Mouse (Mus musculus) hindbrain, embryonic 12.5 days (tissue): ENCODE results near the gene Fggy. TPM values are rescaled to one million over a fixed set of nuclear protein-coding genes. Genes with fewer than 3 reads are reported as not detected.

Experiments used
- ATAC-seq: fragments of 200-750 bp; cut with Nextera tagmentation; 2 replicates; pipeline ENCODE4 v1.8.0; 2017; ENCODE audit warnings: moderate TSS enrichment; ENCODE audit not compliant: low FRiP score
- H3K27ac ChIP-seq: fragments of 300-500 bp; sonication (generic); 2 replicates; pipeline ENCODE4 v1.5.1; 2016; ENCODE audit warnings: mild to moderate bottlenecking
- H3K27me3 ChIP-seq: fragments of 300-500 bp; sonication (generic); 2 replicates; pipeline ENCODE4 v1.6.1; 2016; ENCODE audit warnings: mild to moderate bottlenecking
- H3K36me3 ChIP-seq: fragments of 300-500 bp; sonication (generic); 2 replicates; pipeline ENCODE4 v1.6.1; 2016; ENCODE audit warnings: mild to moderate bottlenecking
- H3K4me1 ChIP-seq: fragments of 300-500 bp; sonication (generic); 2 replicates; pipeline ENCODE4 v1.6.1; 2016
- H3K4me2 ChIP-seq: fragments of 300-500 bp; sonication (generic); replicated peaks from 2 replicates; pipeline ENCODE4 v1.6.1; 2016; ENCODE audit warnings: mild to moderate bottlenecking
- H3K4me3 ChIP-seq: fragments of 300-500 bp; sonication (generic); 2 replicates; pipeline ENCODE4 v1.5.1; 2016; ENCODE audit warnings: mild to moderate bottlenecking
- H3K9ac ChIP-seq: fragments of 300-500 bp; sonication (generic); 2 replicates; pipeline ENCODE4 v1.6.1; 2016; ENCODE audit warnings: mild to moderate bottlenecking, moderate library complexity
- H3K9me3 ChIP-seq: fragments of 300-500 bp; sonication (generic); replicated peaks from 2 replicates; pipeline ENCODE4 v1.6.1; 2016; ENCODE audit warnings: mild to moderate bottlenecking
- WGBS: fragments of 180-500 bp; shearing (Covaris S2); methylation state at CpG from one replicate; pipeline ENCODE4 v1.1.7; 2016; 5-methylcytosine and 5-hydroxymethylcytosine counted together
- polyA plus RNA-seq: library from polyadenylated mRNA; unstranded; fragments of >200 nt; fragmentation: Nextera tagmentation; extraction: Ambion mirVana; gene quantifications from 2 replicates; pipeline ENCODE4 v1.2.1, GENCODE M21; 2016

Fggy gene
- polyA plus RNA-seq, result 8.7 and 10.2 TPM in 2 replicates

DNA sequence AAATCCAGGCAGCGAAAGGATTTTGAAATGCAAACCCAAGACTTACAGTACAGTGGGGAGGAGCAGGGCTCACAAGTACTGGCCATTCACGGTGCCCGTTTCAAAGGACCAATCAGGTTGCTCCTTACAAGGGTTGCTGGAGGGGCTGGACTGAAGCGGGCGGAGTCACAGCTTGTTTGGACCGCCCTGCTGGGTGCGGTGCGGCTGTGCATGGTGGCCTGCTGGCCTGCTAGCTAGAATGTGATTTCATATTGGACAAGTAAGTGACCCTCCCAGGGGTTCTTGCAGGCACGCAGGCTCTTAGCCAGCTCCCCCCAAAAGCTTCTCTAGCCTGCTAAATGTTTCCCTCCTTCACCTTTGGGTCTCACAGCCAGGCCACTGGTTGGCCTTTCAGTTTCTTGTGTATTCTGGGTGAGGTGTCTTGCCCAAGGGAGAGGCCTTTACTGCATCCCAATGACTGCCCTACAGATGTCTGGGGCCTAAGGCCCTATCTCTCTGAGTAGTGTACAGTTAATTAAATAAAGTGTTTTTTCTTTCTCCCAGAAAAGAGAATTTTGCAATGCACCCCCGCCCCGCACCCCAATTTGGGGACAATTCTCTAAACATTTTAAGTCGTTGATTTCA is at the start of gene Fggy:
TSS of gene Fggy (plus strand) at position 175 of the 624 bp plus-strand sequence.
- H3K4me2 ChIP-seq, result peak within 1 kb of the TSS; percentile 52
- H3K27ac ChIP-seq, result peak within 1 kb of the TSS; percentile 67
- 26% methylated on average over 12 of the region's 12 CpGs for WGBS
- no peaks in the 10 kb centered on the region for H3K27me3 ChIP-seq
- no peaks in the 10 kb centered on the region for H3K36me3 ChIP-seq
- H3K4me1 ChIP-seq, result peaks cover 4% of the 10 kb centered on the region
- no peaks in the 10 kb centered on the region for H3K9me3 ChIP-seq
- peak; percentile 100 for ATAC-seq
- peak within 1 kb of the TSS; percentile 39 for H3K4me3 ChIP-seq
- H3K9ac ChIP-seq, result peak within 1 kb of the TSS; percentile 64

DNA sequence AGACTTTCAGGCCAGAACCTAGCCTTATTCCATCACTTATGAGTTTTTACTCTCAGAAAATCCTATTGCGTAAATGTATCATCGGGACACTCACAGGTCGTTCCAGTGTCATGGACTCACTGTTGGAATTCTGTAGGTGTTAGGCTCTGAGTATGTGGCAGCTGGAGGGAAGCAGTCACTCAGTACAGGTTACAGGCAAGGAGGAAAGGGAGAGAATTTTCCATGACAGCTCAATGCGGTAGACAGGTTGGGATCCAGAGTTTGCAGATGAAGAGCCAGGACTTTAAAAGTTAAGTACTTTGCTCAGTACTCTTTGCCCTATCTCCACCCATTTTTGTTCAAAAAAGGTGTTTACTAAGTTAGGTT is 49.4 kb upstream of the Fggy start:
- H3K27ac ChIP-seq, result no peak overlapping the region
- H3K9me3 ChIP-seq, result no peaks in the 10 kb centered on the region
- H3K9ac ChIP-seq, result no peak overlapping the region
- no peaks in the 10 kb centered on the region for H3K36me3 ChIP-seq
- 92% methylated on average over 4 of the region's 4 CpGs for WGBS
- no peaks in the 10 kb centered on the region for H3K4me1 ChIP-seq
- H3K27me3 ChIP-seq, result no peaks in the 10 kb centered on the region
- no peak overlapping the region for H3K4me2 ChIP-seq
- ATAC-seq, result no peak
- H3K4me3 ChIP-seq, result no peak overlapping the region

DNA sequence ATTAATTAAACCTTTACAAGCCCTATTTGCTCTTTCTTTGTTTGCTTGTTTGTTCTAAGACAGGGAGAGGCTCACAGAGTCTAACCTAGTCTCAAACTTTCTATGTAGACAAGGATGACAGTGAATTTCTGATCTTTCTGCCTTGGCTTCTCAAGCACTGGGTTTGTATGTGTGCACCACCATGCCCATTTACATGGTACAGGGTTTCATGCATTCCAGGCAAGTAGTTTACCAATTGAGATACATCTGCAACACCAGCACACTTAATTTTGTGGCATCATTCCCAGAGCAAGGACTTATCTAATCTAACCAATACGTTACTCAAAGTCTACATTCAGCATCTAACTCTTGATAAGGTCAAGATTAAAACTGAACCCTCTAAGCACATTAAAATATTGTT is 38.9 kb upstream of the Fggy start:
- WGBS, result 93% methylated on average over 1 of the region's 1 CpGs
- Histone ChIP-seq H3K4me1 (peaks cover 5% of the 10 kb centered on the region; the same call in 1 of the 2 replicates), H3K9me3 (no peaks in the 10 kb centered on the region), H3K4me2 (no peak overlapping the region), H3K36me3 (no peaks in the 10 kb centered on the region), H3K4me3 (no peak overlapping the region), H3K9ac (no peak overlapping the region), H3K27ac (no peak overlapping the region), H3K27me3 (no peaks in the 10 kb centered on the region)
- ATAC-seq, result no peak

DNA sequence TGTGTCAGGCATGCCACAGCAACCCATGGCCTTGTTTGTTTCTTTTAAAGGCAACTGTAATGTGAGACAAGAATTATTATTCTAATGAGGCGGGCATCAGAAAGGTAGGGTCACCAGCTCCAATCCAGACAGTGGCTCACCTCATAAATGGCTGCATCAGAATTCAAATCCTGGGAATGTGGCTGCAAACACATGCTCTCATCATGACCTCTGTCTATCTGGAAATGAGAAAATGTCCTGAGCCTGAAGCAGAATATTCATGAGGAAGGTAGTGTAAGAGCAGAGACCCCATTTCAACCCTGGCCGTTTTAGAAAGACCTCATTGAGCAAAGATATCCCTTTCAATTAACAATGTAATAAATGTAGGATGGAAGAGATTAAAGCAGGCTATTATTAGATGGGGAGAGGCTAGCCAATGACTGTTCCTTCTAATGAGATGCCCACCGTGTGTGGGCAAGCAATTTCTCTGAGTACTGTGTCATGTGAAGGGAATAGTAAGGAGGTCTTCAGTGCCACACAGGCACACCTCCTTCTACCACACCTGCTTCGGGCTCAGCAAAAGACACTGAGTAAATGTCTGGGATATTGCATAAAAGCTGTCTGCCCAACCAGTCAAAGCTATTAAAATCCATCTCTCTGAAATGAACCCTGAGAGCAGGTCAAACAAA is 37.2 kb upstream of the Fggy start:
- Histone ChIP-seq H3K27ac (0 out of 2 replicates have a peak overlapping the region, but pooled peaks have one; percentile 1), H3K4me3 (no peak overlapping the region), H3K9ac (no peak overlapping the region), H3K27me3 (no peaks in the 10 kb centered on the region), H3K4me2 (no peak overlapping the region), H3K4me1 (peaks cover 5% of the 10 kb centered on the region; the same call in 1 of the 2 replicates), H3K9me3 (no peaks in the 10 kb centered on the region), H3K36me3 (no peaks in the 10 kb centered on the region)
- peak; percentile 73 for ATAC-seq
- WGBS, result 56% methylated on average over 4 of the region's 4 CpGs

DNA sequence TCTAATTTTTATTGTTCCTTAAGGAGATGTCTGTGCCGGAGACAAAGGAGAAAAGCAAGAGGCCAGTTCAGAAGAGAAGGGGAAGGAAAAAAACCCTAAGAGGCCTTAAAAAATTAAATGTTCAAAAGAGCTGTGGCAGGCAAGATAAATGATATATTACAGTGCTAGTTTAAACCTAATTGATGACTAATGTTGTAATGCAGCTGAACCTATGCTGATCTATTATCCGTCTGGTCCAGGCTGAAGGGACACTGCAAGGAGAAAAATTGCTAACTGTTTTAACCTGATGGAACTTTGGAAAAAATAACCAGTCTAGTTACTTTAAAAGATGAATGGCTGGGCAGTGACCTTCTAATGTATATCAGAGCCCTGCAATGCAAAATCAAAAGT is 36.7 kb upstream of the Fggy start:
- H3K9me3 ChIP-seq, result no peaks in the 10 kb centered on the region
- 45% methylated on average over 2 of the region's 2 CpGs for WGBS
- peak; percentile 50 for ATAC-seq
- H3K9ac ChIP-seq, result no peak overlapping the region
- peaks cover 5% of the 10 kb centered on the region; the same call in 1 of the 2 replicates for H3K4me1 ChIP-seq
- 0 out of 2 replicates have a peak overlapping the region, but pooled peaks have one; percentile 1 for H3K27ac ChIP-seq
- no peak overlapping the region for H3K4me3 ChIP-seq
- no peaks in the 10 kb centered on the region for H3K27me3 ChIP-seq
- no peaks in the 10 kb centered on the region for H3K36me3 ChIP-seq
- no peak overlapping the region for H3K4me2 ChIP-seq

DNA sequence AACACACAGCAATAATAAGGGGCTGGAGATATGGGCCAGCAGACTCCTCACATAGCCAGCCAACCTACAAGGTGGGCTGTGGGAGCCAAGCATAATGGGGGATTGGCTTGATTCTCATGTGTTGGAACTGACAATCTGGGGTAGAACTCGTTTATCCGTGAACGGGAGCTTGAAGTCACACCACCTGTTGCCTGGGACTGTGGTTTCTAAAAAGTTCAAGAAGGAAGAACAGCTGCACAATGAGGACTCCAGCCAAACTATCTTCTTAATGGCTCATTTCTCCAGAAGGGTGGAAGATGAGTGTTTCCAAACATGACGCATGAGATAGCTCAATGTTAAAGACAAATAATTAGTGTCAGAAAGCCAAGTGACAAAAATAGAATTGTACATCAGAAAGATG is 30.7 kb upstream of the Fggy start:
- Histone ChIP-seq H3K4me3 (no peak overlapping the region), H3K27me3 (no peaks in the 10 kb centered on the region), H3K27ac (no peak overlapping the region), H3K4me1 (no peaks in the 10 kb centered on the region), H3K9ac (no peak overlapping the region), H3K9me3 (no peaks in the 10 kb centered on the region), H3K36me3 (no peaks in the 10 kb centered on the region), H3K4me2 (no peak overlapping the region)
- no peak for ATAC-seq
- 92% methylated on average over 4 of the region's 4 CpGs for WGBS

DNA sequence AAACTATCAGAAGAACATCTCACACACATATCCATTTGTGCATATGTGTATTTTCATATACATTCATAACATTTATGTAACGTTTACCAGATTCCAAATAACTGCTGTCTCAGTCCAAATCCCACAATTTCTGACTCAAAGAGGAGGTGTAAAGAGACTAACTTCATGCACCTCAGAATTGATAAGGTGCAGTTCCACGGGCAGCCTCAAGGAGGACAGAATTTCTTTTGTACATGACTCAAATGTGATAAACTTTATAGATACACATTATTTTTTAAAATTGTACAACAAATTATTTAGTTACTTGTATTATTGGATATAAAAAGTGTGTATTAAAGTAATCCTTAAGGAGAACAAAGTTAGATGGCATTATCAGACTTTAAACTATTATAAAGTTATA is 26.6 kb upstream of the Fggy start:
- ATAC-seq, result no peak
- H3K4me3 ChIP-seq, result no peak overlapping the region
- no peak overlapping the region for H3K27ac ChIP-seq
- H3K4me2 ChIP-seq, result no peak overlapping the region
- no peaks in the 10 kb centered on the region for H3K4me1 ChIP-seq
- 66% methylated on average over 2 of the region's 2 CpGs for WGBS
- no peaks in the 10 kb centered on the region for H3K36me3 ChIP-seq
- no peaks in the 10 kb centered on the region for H3K27me3 ChIP-seq
- H3K9ac ChIP-seq, result no peak overlapping the region
- H3K9me3 ChIP-seq, result no peaks in the 10 kb centered on the region

DNA sequence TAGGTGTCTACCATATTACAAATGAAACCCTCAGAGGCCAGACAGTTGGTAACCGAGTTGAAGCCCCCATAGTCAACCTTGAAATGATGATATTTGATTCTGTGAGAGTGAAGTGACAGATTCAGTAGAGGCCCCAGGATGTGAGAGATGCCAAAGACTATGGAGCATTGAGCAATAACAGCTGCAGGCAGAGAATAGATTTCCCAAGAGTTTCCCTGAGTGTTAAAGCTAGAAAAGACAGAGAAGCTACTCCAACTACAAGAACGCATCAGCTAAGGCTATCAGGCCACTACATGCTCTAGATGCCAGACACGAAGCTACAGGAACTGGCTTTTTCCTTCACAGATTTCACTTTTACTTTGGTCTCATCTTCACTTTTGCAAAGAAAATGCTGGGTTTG is 23.4 kb upstream of the Fggy start:
- WGBS, result 89% methylated on average over 3 of the region's 3 CpGs
- Histone ChIP-seq H3K4me3 (no peak overlapping the region), H3K9me3 (no peaks in the 10 kb centered on the region), H3K27ac (no peak overlapping the region), H3K36me3 (no peaks in the 10 kb centered on the region), H3K27me3 (no peaks in the 10 kb centered on the region), H3K4me2 (no peak overlapping the region), H3K9ac (no peak overlapping the region), H3K4me1 (no peaks in the 10 kb centered on the region)
- ATAC-seq, result no peak

DNA sequence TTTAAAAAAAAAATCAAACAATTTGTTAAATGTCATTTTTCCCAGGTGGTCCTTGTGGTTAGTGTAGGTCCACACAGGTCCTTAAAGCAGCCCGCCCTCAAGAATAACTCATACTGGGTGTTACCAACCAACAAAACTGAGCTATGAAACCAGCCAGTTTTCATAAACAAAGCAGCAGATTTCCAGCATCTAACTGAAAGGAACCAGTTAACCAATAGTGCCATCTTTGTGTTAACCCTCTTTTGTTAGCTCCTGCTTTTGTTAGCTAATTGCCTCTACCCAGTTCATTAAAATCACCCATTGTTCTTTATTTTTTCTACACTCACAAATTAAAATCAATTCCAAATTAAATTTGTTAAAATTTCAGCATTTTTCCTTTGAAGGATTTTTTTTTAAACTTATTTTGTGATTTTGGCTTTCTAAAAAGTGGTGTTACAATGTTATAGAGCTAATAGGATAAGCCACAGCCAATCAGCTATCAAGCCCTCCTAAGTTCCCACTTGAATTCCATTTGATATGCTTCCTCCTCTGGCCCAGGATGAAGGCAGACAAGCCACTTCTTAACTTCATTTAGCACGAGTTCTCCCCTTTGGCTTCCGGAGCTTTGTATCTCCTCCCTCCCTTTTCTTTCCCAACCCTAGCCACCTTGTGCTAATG is 15.8 kb upstream of the Fggy start:
- no peaks in the 10 kb centered on the region for H3K27me3 ChIP-seq

DNA sequence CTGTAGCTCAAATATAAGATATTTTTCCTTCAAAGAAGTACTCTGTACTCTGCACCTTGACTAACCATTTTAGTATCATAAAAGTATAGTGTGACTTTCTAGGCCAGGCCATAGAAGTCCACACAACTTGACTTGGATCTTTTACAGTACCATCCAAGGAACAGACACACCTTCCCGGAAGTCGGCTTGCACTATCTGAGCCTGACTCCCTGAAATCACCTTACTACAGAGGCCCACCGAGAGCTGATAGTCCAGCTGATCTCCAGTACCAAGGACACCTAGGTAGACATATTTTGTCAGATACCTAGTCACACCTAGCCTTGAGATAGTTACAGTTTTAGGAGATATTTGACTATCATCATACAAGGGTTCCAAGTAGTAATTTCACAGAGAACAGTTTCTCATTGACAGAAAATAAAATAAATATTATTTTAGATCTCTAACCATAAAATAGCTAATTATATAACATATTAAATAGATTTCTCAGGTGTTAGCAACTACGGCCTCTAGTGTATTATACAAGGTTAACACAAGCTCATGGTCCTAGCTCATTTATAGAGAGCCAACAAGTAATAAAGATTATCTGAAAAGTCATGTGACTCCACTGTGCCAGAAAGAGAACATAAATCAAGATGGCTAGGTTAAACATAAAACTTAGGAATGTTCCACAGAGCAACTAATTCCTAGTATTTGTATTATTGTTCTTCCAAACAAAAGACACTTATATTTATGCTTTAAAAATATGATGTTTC is 15.1 kb upstream of the Fggy start:
- ATAC-seq, result no peak
- H3K27me3 ChIP-seq, result no peaks in the 10 kb centered on the region

More for the DNA sequence above, 15.8 kb upstream of the Fggy start:
- H3K9me3 ChIP-seq, result no peaks in the 10 kb centered on the region
- H3K27ac ChIP-seq, result no peak overlapping the region
- ATAC-seq, result no peak
- no peak overlapping the region for H3K4me3 ChIP-seq
- no peak overlapping the region for H3K4me2 ChIP-seq
- H3K36me3 ChIP-seq, result no peaks in the 10 kb centered on the region
- H3K4me1 ChIP-seq, result no peaks in the 10 kb centered on the region
- WGBS, result 70% methylated on average over 3 of the region's 3 CpGs
- H3K9ac ChIP-seq, result no peak overlapping the region

DNA sequence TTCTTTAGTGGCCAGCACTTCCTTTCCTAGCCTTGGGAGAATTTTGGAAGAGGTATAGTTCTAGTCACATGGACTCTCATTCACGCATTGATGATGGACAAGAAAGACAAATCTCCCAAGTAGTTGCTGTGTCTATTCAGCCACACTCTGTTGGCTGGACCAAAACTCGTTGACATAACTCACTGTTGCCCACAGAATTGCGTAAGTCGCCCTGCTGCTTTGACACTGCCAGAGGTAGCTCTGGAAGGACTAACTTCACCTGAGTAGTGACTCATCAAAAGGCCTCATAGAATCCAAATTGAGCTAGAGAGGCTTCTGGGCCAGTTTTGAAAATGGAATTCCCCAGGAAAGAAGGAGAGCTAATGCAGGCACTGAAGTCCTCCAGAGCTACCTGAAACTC is 13.8 kb upstream of the Fggy start:
- Histone ChIP-seq H3K9me3 (no peaks in the 10 kb centered on the region), H3K9ac (no peak overlapping the region)

More for the DNA sequence above, 15.1 kb upstream of the Fggy start:
- Histone ChIP-seq H3K36me3 (no peaks in the 10 kb centered on the region), H3K4me2 (no peak overlapping the region), H3K9me3 (no peaks in the 10 kb centered on the region), H3K4me3 (no peak overlapping the region), H3K9ac (no peak overlapping the region), H3K4me1 (no peaks in the 10 kb centered on the region), H3K27ac (no peak overlapping the region)
- WGBS, result 98% methylated on average over 4 of the region's 4 CpGs

More for the DNA sequence above, 13.8 kb upstream of the Fggy start:
- H3K4me1 ChIP-seq, result no peaks in the 10 kb centered on the region
- H3K4me2 ChIP-seq, result no peak overlapping the region
- no peaks in the 10 kb centered on the region for H3K36me3 ChIP-seq
- WGBS, result 92% methylated on average over 4 of the region's 4 CpGs
- no peaks in the 10 kb centered on the region for H3K27me3 ChIP-seq
- H3K4me3 ChIP-seq, result no peak overlapping the region
- H3K27ac ChIP-seq, result no peak overlapping the region
- no peak for ATAC-seq
